Mouse (Mus musculus): Measurements from ENCODE around the gene Atf5.

Gene Atf5

GRCm38 (mm10) chr7:44819863-44820262, 3.4 kb upstream of the Atf5 start:
- DNase-seq (ENCODE audit: low spot score) = no peak

- no peak for DNase-seq (ENCODE audit: low spot score)
These were observed 2.9 kb upstream of the Atf5 start for GRCm38 (mm10) chr7:44819391-44819790.

- peak; percentile 53 for DNase-seq (ENCODE audit: low spot score)
These were observed 2.3 kb upstream of the Atf5 start for GRCm38 (mm10) chr7:44818751-44819235.

GRCm38 (mm10) chr7:44818164-44818563, 1.7 kb upstream of the Atf5 start:
- DNase-seq (ENCODE audit: low spot score) = no peak

GRCm38 (mm10) chr7:44817441-44817840, 983 bp upstream of the Atf5 start:
- DNase-seq (ENCODE audit: low spot score) = no peak

GRCm38 (mm10) chr7:44815721-44816469, 563 bp downstream of the Atf5 start, which contains the start of the genes Nup62 and Il4i1:
Gene Nup62, plus strand, starts transcription at chr7:44816088.
Gene Il4i1, plus strand, starts transcription at chr7:44816387.
- peak; percentile 99 for DNase-seq (ENCODE audit: low spot score)

- DNase-seq (ENCODE audit: low spot score) = no peak
These were observed 1.4 kb downstream of the Atf5 start for GRCm38 (mm10) chr7:44814952-44815553.

GRCm38 (mm10) chr7:44814423-44814822, 2.0 kb downstream of the Atf5 start:
- no peak for DNase-seq (ENCODE audit: low spot score)

GRCm38 (mm10) chr7:44813985-44814384, 2.5 kb downstream of the Atf5 start:
- no peak for DNase-seq (ENCODE audit: low spot score)

GRCm38 (mm10) chr7:44812651-44813325, 3.7 kb downstream of the Atf5 start:
- DNase-seq (ENCODE audit: low spot score) = no peak

GRCm38 (mm10) chr7:44810819-44811557, 5.5 kb downstream of the Atf5 start:
- DNase-seq (ENCODE audit: low spot score) = no peak

GRCm38 (mm10) chr7:44810365-44810764, 6.1 kb downstream of the Atf5 start:
- no peak for DNase-seq (ENCODE audit: low spot score)

- DNase-seq (ENCODE audit: low spot score) = no peak
These were observed 7.0 kb downstream of the Atf5 start for GRCm38 (mm10) chr7:44809466-44809865.

- DNase-seq (ENCODE audit: low spot score) = no peak
These were observed 7.5 kb downstream of the Atf5 start for GRCm38 (mm10) chr7:44808927-44809326.

GRCm38 (mm10) chr7:44792781-44793180, 23.7 kb downstream of the Atf5 start:
- DNase-seq (ENCODE audit: low spot score) = no peak

- DNase-seq (ENCODE audit: low spot score) = no peak
These were observed 26.4 kb downstream of the Atf5 start for GRCm38 (mm10) chr7:44790066-44790465.

- DNase-seq (ENCODE audit: low spot score) = no peak
These were observed 26.9 kb downstream of the Atf5 start for GRCm38 (mm10) chr7:44789531-44789930.

GRCm38 (mm10) chr7:44780101-44780500, 36.4 kb downstream of the Atf5 start:
- DNase-seq (ENCODE audit: low spot score) = no peak

- no peak for DNase-seq (ENCODE audit: low spot score)
These were observed 39.5 kb downstream of the Atf5 start for GRCm38 (mm10) chr7:44776849-44777498.

GRCm38 (mm10) chr7:44772591-44773204, 43.8 kb downstream of the Atf5 start:
- no peak for DNase-seq (ENCODE audit: low spot score)

GRCm38 (mm10) chr7:44770046-44770578, 46.3 kb downstream of the Atf5 start:
- DNase-seq (ENCODE audit: low spot score) = peak; percentile 74
